Mouse (Mus musculus) heart, adult 2 months (tissue): ENCODE measurements around the gene Bend3. TPM values are rescaled to one million over a fixed set of nuclear protein-coding genes. Genes with fewer than 3 reads are reported as not detected.

Source experiments
- DNase-seq, 2 experiments: peaks; one replicate each; pipeline ENCODE4 v3.0.0; 2021
- H3K27ac ChIP-seq: fragments of 200-600 bp; 2 replicates; pipeline ENCODE4 v1.8.1; 2022
- H3K27me3 ChIP-seq: fragments of 200-500 bp; 2 replicates; pipeline ENCODE4 v1.6.1; 2012; ENCODE audit warnings: mild to moderate bottlenecking, low read length, inconsistent platforms, mixed read lengths; ENCODE audit not compliant: control insufficient read depth, insufficient read depth
- H3K36me3 ChIP-seq: fragments of 200-500 bp; 2 replicates; pipeline ENCODE4 v1.6.1; 2012; ENCODE audit warnings: low read length, inconsistent platforms; ENCODE audit not compliant: control insufficient read depth, insufficient read depth
- H3K4me1 ChIP-seq: fragments of 200-500 bp; 2 replicates; pipeline ENCODE4 v1.6.1; 2011; ENCODE audit warnings: low read length; ENCODE audit not compliant: control insufficient read depth, insufficient read depth
- H3K4me3 ChIP-seq: fragments of 200-600 bp; 2 replicates; pipeline ENCODE4 v1.8.1; 2022
- H3K79me2 ChIP-seq: fragments of 200-500 bp; replicated peaks from 2 replicates; pipeline ENCODE4 v1.6.1; 2012; ENCODE audit warnings: mild to moderate bottlenecking, inconsistent platforms, low read length, moderate library complexity, mixed read lengths; ENCODE audit not compliant: control insufficient read depth, insufficient read depth
- H3K9ac ChIP-seq: fragments of 200-500 bp; 2 replicates; pipeline ENCODE4 v1.6.1; 2012; ENCODE audit warnings: low read depth, mild to moderate bottlenecking, control low read depth, inconsistent platforms, low read length, mixed read lengths
- CTCF ChIP-seq: fragments of 200-600 bp; IDR thresholded peaks from 2 replicates; pipeline ENCODE4 v1.8.1; 2022; ENCODE audit warnings: antibody characterized with exemption, mild to moderate bottlenecking, moderate library complexity
- EP300 ChIP-seq: fragments of 200-500 bp; IDR thresholded peaks from 2 replicates; pipeline ENCODE4 v1.6.1; 2011; ENCODE audit warnings: low read depth, low read length, control low read depth; ENCODE audit not compliant: insufficient read depth
- POLR2A ChIP-seq: fragments of 200-500 bp; IDR thresholded peaks from 2 replicates; pipeline ENCODE4 v1.6.1; 2011; ENCODE audit warnings: mild to moderate bottlenecking, low read depth, low read length, control low read depth; ENCODE audit not compliant: insufficient read depth
- WGBS: fragments of 180-500 bp; shearing (Covaris S2); methylation state at CpG from one replicate; pipeline ENCODE4 v1.1.7; 2018; 5-methylcytosine and 5-hydroxymethylcytosine counted together
- intact Hi-C: fragments of 180-260 bp; cut with DNase I; formaldehyde crosslinking; loops from one replicate; pipeline ENCODE4 v1.15.1; 2025
- polyA plus RNA-seq: library from polyadenylated mRNA; depleted of rRNA; stranded (reverse); fragments of >200 nt; gene quantifications from 2 replicates; pipeline ENCODE4 v1.2.3, GENCODE M21; 2012
- total RNA-seq, 2 experiments: library from RNA; stranded (reverse); gene quantifications; 2 replicates each; pipeline ENCODE4 v1.2.3; 2021

The Bend3 gene
- total and polyA plus RNA-seq, 3 experiments = 2.9 to 7.4 (median 5.2) TPM

- Histone ChIP-seq H3K36me3 (no peaks in the 10 kb centered on the region), H3K27ac (peak overlapping the region; percentile 93), H3K9ac (peak overlapping the region; percentile 20; the same call in 1 of the 2 replicates), H3K79me2 (no peaks in the 10 kb centered on the region), H3K4me3 (no peak overlapping the region; the same call in 1 of the 2 replicates), H3K27me3 (no peaks in the 10 kb centered on the region), H3K4me1 (peaks cover 2% of the 10 kb centered on the region)
- intact Hi-C loops = loop anchor here (10.0 kb wide), 1 partner anchor 253 kb away; the partner anchor contains the start of gene Pdss2
- 49% methylated on average over 9 of the region's 9 CpGs for WGBS
- TF ChIP-seq EP300 (no peak), CTCF (no peak)
- DNase-seq = no peak
Measured at GRCm38 (mm10) chr10:43477459-43477858, 1.2 kb upstream of the Bend3 start.

- H3K27me3 ChIP-seq = no peaks in the 10 kb centered on the region
- peaks cover 2% of the 10 kb centered on the region for H3K4me1 ChIP-seq
- WGBS = 2% methylated on average over 42 of the region's 42 CpGs
- peak; percentile 49; the same call in 1 of the 2 replicates for TF ChIP-seq POLR2A
- no peak for TF ChIP-seq EP300
- H3K9ac ChIP-seq = peak overlapping the region; percentile 89
- peak overlapping the region; percentile 64 for H3K4me3 ChIP-seq
- H3K79me2 ChIP-seq = no peaks in the 10 kb centered on the region
- peak; percentile 67 to 70 for DNase-seq
- intact Hi-C loops = loop anchor here (10.0 kb wide), 1 partner anchor 253 kb away; the partner anchor contains the start of gene Pdss2
- H3K36me3 ChIP-seq = no peaks in the 10 kb centered on the region
- peak overlapping the region; percentile 93 for H3K27ac ChIP-seq
Measured at GRCm38 (mm10) chr10:43477865-43478681, 558 bp upstream of the Bend3 start.

GRCm38 (mm10) chr10:43479436-43480157, 966 bp downstream of the Bend3 start:
- intact Hi-C loops = loop anchor here (1.0 to 10.0 kb wide), 2 partner anchors 61 to 255 kb away; partner anchors contain the start of genes 1700021F05Rik and Pdss2
- H3K79me2 ChIP-seq = no peaks in the 10 kb centered on the region
- H3K4me3 ChIP-seq = peak overlapping the region; percentile 64
- H3K9ac ChIP-seq = peak overlapping the region; percentile 89
- peaks cover 5% of the 10 kb centered on the region for H3K4me1 ChIP-seq
- DNase-seq = peak; percentile 93 to 94
- peak overlapping the region; percentile 93 for H3K27ac ChIP-seq
- TF ChIP-seq EP300 = no peak
- TF ChIP-seq POLR2A = peak; percentile 63
- peak; percentile 95 for TF ChIP-seq CTCF
- no peaks in the 10 kb centered on the region for H3K27me3 ChIP-seq
- no peaks in the 10 kb centered on the region for H3K36me3 ChIP-seq
- under 1% methylated on average over 92 of the region's 103 CpGs for WGBS

GRCm38 (mm10) chr10:43480227-43480849, 1.7 kb downstream of the Bend3 start:
- 24% methylated on average over 13 of the region's 13 CpGs for WGBS
- Histone ChIP-seq H3K9ac (peak overlapping the region; percentile 70), H3K27ac (peak overlapping the region; percentile 93), H3K36me3 (no peaks in the 10 kb centered on the region), H3K4me3 (peak overlapping the region; percentile 64), H3K4me1 (peaks cover 7% of the 10 kb centered on the region), H3K27me3 (no peaks in the 10 kb centered on the region), H3K79me2 (0 out of 2 replicates have a peak, but pooled peaks cover 2% of the 10 kb centered on the region)
- DNase-seq = no peak
- intact Hi-C loops = no loop called here
- no peak for TF ChIP-seq POLR2A
- no peak for TF ChIP-seq CTCF
- TF ChIP-seq EP300 = no peak

- 71% methylated on average over 4 of the region's 4 CpGs for whole genome bisulfite sequencing
- intact Hi-C loops = no loop called here
Measured at GRCm38 (mm10) chr10:43481179-43481578, 2.5 kb downstream of the Bend3 start.

More at GRCm38 (mm10) chr10:43481179-43481578, 2.5 kb downstream of the Bend3 start:
- no peaks in the 10 kb centered on the region for H3K36me3 ChIP-seq
- peaks cover 2% of the 10 kb centered on the region; the same call in 1 of the 2 replicates for H3K79me2 ChIP-seq
- no peak for DNase-seq
- peaks cover 10% of the 10 kb centered on the region for H3K4me1 ChIP-seq
- TF ChIP-seq POLR2A (no peak), CTCF (no peak)
- no peak overlapping the region for H3K27ac ChIP-seq
- H3K4me3 ChIP-seq = no peak overlapping the region
- no peaks in the 10 kb centered on the region for H3K27me3 ChIP-seq
- no peak overlapping the region for H3K9ac ChIP-seq
